Mouse (Mus musculus): ENCODE measurements around the gene Snx30. TPM values are rescaled to one million over a fixed set of nuclear protein-coding genes. Genes with fewer than 3 reads are reported as not detected.
A peak's percentile ranks its signal among the peaks of the same experiment; 100 is the strongest.

Snx30 gene
- total and polyA plus RNA-seq, 3 experiments: 4.2 to 8.6 TPM; not detected in 1

- TF ChIP-seq SMC3 (IDR thresholded peaks at IDR 0.05; ENCODE audit: low read depth, low read length): no peak
- no peak for TF ChIP-seq ZNF384 (IDR thresholded peaks at IDR 0.05; ENCODE audit: low read depth, low read length)
- no peak for TF ChIP-seq ZKSCAN1 (IDR thresholded peaks at IDR 0.05; ENCODE audit: low read depth, low read length)
- no peak for TF ChIP-seq MYB (IDR thresholded peaks at IDR 0.05; ENCODE audit: low read depth, low read length)
- TF ChIP-seq EP300 (IDR thresholded peaks at IDR 0.05; ENCODE audit: low read depth in 1 of 2, low read length in 2 of 2): peak; percentile 33 to 52; a peak in 2 of 4 replicates
- peak; percentile 62; the same call in 1 of the 2 replicates for TF ChIP-seq ELF1 (IDR thresholded peaks at IDR 0.05; ENCODE audit: low read depth, low read length)
- TF ChIP-seq TCF12 (IDR thresholded peaks at IDR 0.05; ENCODE audit: low read depth, low read length): peak; percentile 8; the same call in 1 of the 2 replicates
- no peak; the same call in 1 of the 2 replicates for TF ChIP-seq GATA1 (IDR thresholded peaks at IDR 0.05; ENCODE audit: low read depth, low read length)
- TF ChIP-seq MAX (IDR thresholded peaks at IDR 0.05; ENCODE audit: low read length): peak; percentile 92
- no peak for TF ChIP-seq ZMIZ1 (IDR thresholded peaks at IDR 0.05; ENCODE audit: low read depth, low read length)
- TF ChIP-seq ETS1 (IDR thresholded peaks at IDR 0.05; ENCODE audit: low read depth, low read length): peak; percentile 55
- TF ChIP-seq MAFK (IDR thresholded peaks at IDR 0.05; ENCODE audit: borderline replicate concordance, low read depth, low read length): no peak
- TF ChIP-seq ZC3H11A (IDR thresholded peaks at IDR 0.05; ENCODE audit: low read depth, low read length): no peak
- no peak for TF ChIP-seq CTCF (IDR thresholded peaks at IDR 0.05 in 2 of 3, conservative IDR thresholded peaks at IDR 0.05 in 1 of 3; ENCODE audit: control insufficient read depth in 1 of 3, insufficient read depth in 1 of 3, low read depth in 2 of 3, low read length in 3 of 3, poor library complexity in 1 of 3, severe bottlenecking in 1 of 3)
- TF ChIP-seq CHD2 (IDR thresholded peaks at IDR 0.05; ENCODE audit: low read length): no peak
- no peak for TF ChIP-seq POLR2AphosphoS5 (IDR thresholded peaks at IDR 0.05; ENCODE audit: borderline replicate concordance, low read depth, low read length)
- TF ChIP-seq TBP (IDR thresholded peaks at IDR 0.05; ENCODE audit: low read depth, low read length): peak; percentile 70; the same call in 1 of the 2 replicates
- 0 out of 2 replicates have a peak, but pooled peaks have one; percentile 33 for TF ChIP-seq HCFC1 (IDR thresholded peaks at IDR 0.05; ENCODE audit: low read depth, low read length)
- TF ChIP-seq MYC (IDR thresholded peaks at IDR 0.05; ENCODE audit: low read depth, low read length): peak; percentile 95
- TF ChIP-seq E2F4 (IDR thresholded peaks at IDR 0.05; ENCODE audit: borderline replicate concordance, low read depth, low read length): peak; percentile 74
- peak; percentile 24; the same call in 1 of the 2 replicates for TF ChIP-seq SIN3A (IDR thresholded peaks at IDR 0.05; ENCODE audit: low read length)
- TF ChIP-seq JUND (IDR thresholded peaks at IDR 0.05; ENCODE audit: low read depth, low read length): 0 out of 2 replicates have a peak, but pooled peaks have one; percentile 4
- TF ChIP-seq NELFE (IDR thresholded peaks at IDR 0.05; ENCODE audit: low read depth, low read length): peak; percentile 48
- no peak for TF ChIP-seq KAT2A (conservative IDR thresholded peaks at IDR 0.05; ENCODE audit: low read depth, low read length)
- no peak for TF ChIP-seq GABPA (IDR thresholded peaks at IDR 0.05; ENCODE audit: low read depth, low read length)
These were observed 2.3 kb upstream of the Snx30 start (continued) for GRCm38 (mm10) chr4:59803358-59803757.

GRCm38 (mm10) chr4:59804754-59805153 is 886 bp upstream of the Snx30 start:
- Histone ChIP-seq H3K27ac (ENCODE audit: control insufficient read depth, low read depth, low read length) (peak overlapping the region; percentile 66), H3K9me3 (replicated peaks; ENCODE audit: insufficient read depth, low read length) (no peaks in the 10 kb centered on the region), H3K9ac (ENCODE audit: control insufficient read depth, low read depth, low read length, poor library complexity, severe bottlenecking) (peak overlapping the region; percentile 58), H3K4me1 (ENCODE audit: control insufficient read depth in 1 of 2, insufficient read depth in 2 of 2, low read length in 2 of 2) (peaks cover 12 to 28% of the 10 kb centered on the region in 2 experiments), H3K4me3 (ENCODE audit: control insufficient read depth in 1 of 2, insufficient read depth in 1 of 2, low read depth in 2 of 2, low read length in 2 of 2) (peak overlapping the region; percentile 84 to 96), H3K79me2 (ENCODE audit: control insufficient read depth, insufficient read depth, low read length, poor library complexity) (no peaks in the 10 kb centered on the region; the same call in 1 of the 2 replicates), H3K36me3 (ENCODE audit: control insufficient read depth in 1 of 2, insufficient read depth in 2 of 2, low read length in 2 of 2) (peaks cover 0 to 19% of the 10 kb centered on the region in 2 experiments; a peak in 2 of 4 replicates), H3K27me3 (ENCODE audit: control insufficient read depth in 1 of 2, insufficient read depth in 2 of 2, low read length in 2 of 2) (no peaks in the 10 kb centered on the region)
- no peak for TF ChIP-seq SIN3A (IDR thresholded peaks at IDR 0.05; ENCODE audit: low read length)
- TF ChIP-seq MAFK (IDR thresholded peaks at IDR 0.05; ENCODE audit: borderline replicate concordance, low read depth, low read length): no peak
- no peak for TF ChIP-seq POLR2AphosphoS5 (IDR thresholded peaks at IDR 0.05; ENCODE audit: borderline replicate concordance, low read depth, low read length)
- TF ChIP-seq ZC3H11A (IDR thresholded peaks at IDR 0.05; ENCODE audit: low read depth, low read length): no peak
- no peak for TF ChIP-seq GABPA (IDR thresholded peaks at IDR 0.05; ENCODE audit: low read depth, low read length)
- TF ChIP-seq E2F4 (IDR thresholded peaks at IDR 0.05; ENCODE audit: borderline replicate concordance, low read depth, low read length): no peak
- no peak for TF ChIP-seq RAD21 (IDR thresholded peaks at IDR 0.05; ENCODE audit: low read depth, low read length)
- no peak for TF ChIP-seq ZMIZ1 (IDR thresholded peaks at IDR 0.05; ENCODE audit: low read depth, low read length)
- TF ChIP-seq MAZ (IDR thresholded peaks at IDR 0.05; ENCODE audit: low read depth, low read length): no peak
- no peak for TF ChIP-seq CHD1 (IDR thresholded peaks at IDR 0.05; ENCODE audit: low read depth, low read length)
- TF ChIP-seq POLR2AphosphoS2 (IDR thresholded peaks at IDR 0.05; ENCODE audit: low read length): no peak
- no peak for TF ChIP-seq MAX (IDR thresholded peaks at IDR 0.05; ENCODE audit: low read length)
- TF ChIP-seq ELF1 (IDR thresholded peaks at IDR 0.05; ENCODE audit: low read depth, low read length): no peak
- TF ChIP-seq MYB (IDR thresholded peaks at IDR 0.05; ENCODE audit: low read depth, low read length): no peak
- TF ChIP-seq ZNF384 (IDR thresholded peaks at IDR 0.05; ENCODE audit: low read depth, low read length): no peak
- no peak for TF ChIP-seq TBP (IDR thresholded peaks at IDR 0.05; ENCODE audit: low read depth, low read length)
- no peak for TF ChIP-seq SMC3 (IDR thresholded peaks at IDR 0.05; ENCODE audit: low read depth, low read length)
- no peak for TF ChIP-seq MEF2A (IDR thresholded peaks at IDR 0.05; ENCODE audit: extremely low read depth, insufficient replicate concordance, low read depth, low read length, poor library complexity, severe bottlenecking)
- TF ChIP-seq JUND (IDR thresholded peaks at IDR 0.05; ENCODE audit: low read depth, low read length): no peak
- DNase-seq (ENCODE audit: low read depth, low spot score): peak; percentile 25

All from MEL (cell line).